1 mouse cellular context compared by ENCODE assay signal in the genomic region with DNA sequence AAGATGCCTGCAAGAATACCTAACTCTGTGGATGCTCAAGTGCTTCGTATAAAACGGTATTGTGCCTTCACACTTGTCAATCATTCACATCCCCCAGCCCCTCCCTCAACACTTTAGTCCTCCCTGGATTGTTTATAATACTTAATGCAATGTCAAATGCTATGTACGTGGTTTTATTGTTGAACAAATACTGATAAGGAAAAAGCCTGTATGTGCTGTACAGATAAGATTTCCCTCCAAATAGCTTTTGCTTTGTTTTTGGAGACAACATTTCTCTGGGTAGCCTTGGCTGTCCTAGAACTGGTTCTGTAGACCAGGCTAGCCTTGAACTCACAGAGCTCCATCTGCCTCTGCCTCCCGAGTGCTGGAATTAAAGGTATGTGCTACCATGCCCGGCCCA.
TF ChIP-seq lines count a peak whose summit lies in the region.

No protein-coding gene starts in this region.

TF ChIP-seq in MEL, 35 proteins besides CTCF, POLR2A, EP300 and RAD21 (continued from another document):
- 0 out of 2 replicates have a peak, but pooled peaks have one; percentile 37 for TF ChIP-seq RCOR1 (IDR thresholded peaks at IDR 0.05; ENCODE audit: low read depth, low read length)
- peak; percentile 74 for TF ChIP-seq GATA1 (IDR thresholded peaks at IDR 0.05; ENCODE audit: low read depth, low read length)
- peak; percentile 83 for TF ChIP-seq TCF12 (IDR thresholded peaks at IDR 0.05; ENCODE audit: low read depth, low read length)
